Mouse (Mus musculus) frontal cortex, postnatal 14 days (tissue): ENCODE measurements around the gene Clec2g.
"Not testable (repeated sequence)": the region's sequence is repeated elsewhere in the genome, so short reads cannot be mapped to it uniquely, and the experiment has no call there.

Source experiments
- DNase-seq, 2 experiments: peaks; one replicate each; pipeline ENCODE4 v3.0.0; 2022; ENCODE audit warnings: low spot score in 2 of 2

The Clec2g gene

DNA sequence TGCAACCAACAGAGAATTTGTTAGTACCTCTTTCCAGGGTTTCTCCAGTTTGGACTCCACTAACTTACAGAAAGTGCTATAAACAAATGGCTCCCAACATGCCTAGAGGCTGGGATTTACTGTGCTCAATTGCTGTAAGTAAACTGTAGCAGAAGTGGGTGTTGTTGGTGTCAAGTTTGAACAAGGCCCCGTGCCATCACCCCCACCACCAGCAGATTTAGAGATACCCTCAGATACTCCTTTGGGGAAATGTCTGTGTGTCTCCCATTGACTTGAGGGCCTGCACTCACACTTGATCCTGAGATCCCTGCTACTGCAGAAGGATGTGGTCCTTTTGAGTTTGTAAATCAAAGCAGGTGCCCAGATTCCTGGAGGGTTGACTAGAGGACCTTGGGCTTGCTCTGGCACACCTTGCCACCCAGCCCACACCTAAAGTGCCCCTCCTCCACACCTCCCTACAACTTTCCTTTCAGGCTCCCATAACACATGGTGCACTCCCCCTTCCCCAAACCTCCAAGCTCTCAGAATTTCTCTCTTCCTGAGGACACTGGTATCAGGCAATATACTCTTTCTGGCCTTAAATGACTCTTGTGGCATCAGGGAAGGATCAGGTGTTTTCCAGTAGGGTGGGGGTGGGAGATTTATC is 37.3 kb downstream of the Clec2g start:
- no peak for DNase-seq

- DNase-seq = no peak
These were observed 38.0 kb downstream of the Clec2g start for GRCm38 (mm10) chr6:128972156-128972555.

GRCm38 (mm10) chr6:128972687-128973438 is 38.7 kb downstream of the Clec2g start:
- no peak for DNase-seq

DNA sequence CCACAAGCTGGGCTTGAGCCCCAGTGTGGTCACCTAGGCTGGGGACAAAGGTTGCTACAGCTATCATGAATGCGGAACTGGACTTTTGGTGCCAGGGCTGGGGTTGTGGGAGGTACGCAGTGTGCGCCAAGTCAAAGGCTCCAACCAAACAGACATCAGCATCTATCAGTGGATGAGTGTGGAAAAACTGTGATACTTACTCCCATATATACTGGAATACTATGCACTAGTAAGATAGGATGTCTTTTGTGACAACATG is 39.2 kb downstream of the Clec2g start:
- no peak for DNase-seq

- DNase-seq = not testable (repeated sequence)
These were observed 40.7 kb downstream of the Clec2g start for GRCm38 (mm10) chr6:128974850-128975249.

DNA sequence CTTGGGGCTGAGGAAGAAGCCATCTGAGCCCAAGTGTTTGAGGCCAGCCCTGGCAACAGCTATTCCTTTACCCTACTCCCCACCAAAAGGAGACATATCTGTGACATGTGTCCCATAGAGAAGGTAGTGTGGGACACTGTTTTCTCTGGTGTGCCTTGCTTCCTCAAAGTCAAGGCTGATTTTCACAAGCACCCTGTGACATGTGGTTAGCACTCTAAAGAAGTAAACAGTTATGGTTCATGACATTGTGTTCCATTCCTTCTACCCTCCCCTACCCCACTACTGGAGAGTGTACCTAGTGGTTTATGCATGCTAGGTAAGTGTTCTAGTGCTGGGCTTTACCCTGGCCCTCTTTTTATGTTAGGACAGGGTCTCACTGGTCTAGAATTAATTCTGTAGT is 42.0 kb downstream of the Clec2g start:
- DNase-seq = no peak

DNA sequence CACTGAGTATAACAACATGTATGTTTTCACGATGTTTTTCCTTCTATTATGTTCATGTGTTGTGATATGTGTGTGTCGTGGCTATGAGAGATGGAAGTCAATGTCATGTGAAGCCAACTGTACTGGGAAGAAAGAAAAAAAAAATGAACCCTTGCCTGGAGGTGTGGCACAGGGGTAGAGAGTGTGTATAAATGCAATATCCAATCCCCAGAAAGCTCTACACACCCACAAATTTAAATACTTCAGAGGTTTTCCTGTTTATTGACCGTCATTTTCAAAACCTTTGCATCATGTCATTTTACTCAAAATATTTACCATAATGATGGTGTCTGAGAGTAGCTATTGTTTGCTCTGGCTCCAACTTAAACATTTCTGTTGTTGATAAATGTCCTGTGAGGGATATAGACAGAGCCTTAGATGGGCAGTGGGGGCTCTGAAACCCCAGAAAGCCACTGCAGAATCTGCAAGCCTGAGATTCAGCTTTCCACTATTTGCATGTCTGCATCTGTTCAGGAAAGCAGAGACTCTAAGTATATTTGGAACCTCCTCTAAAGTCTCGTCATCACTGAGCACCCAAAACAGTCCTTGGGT is 47.9 kb downstream of the Clec2g start:
- not testable (repeated sequence) for DNase-seq

DNA sequence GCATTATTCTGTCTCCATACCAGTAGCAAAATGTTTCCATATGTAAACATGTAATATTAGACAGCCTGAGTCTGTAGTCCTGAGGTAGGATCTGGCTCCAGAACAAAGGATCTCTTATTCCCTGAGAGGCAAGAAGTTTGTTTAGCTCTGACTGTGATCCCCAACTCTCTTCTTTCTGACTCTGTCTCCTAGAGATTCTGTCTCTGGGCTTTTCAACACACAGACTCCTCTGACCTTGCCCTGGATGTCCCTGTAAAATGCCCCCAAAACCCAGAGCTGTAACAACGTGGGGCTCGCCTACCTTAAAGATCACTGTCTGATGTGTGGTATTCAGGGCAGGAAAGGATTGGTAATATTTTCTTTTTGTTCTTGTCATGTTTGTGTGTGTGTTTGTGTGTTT is 58.2 kb downstream of the Clec2g start:
- no peak for DNase-seq

GRCm38 (mm10) chr6:128992753-128993152 is 58.6 kb downstream of the Clec2g start:
- DNase-seq = no peak

DNA sequence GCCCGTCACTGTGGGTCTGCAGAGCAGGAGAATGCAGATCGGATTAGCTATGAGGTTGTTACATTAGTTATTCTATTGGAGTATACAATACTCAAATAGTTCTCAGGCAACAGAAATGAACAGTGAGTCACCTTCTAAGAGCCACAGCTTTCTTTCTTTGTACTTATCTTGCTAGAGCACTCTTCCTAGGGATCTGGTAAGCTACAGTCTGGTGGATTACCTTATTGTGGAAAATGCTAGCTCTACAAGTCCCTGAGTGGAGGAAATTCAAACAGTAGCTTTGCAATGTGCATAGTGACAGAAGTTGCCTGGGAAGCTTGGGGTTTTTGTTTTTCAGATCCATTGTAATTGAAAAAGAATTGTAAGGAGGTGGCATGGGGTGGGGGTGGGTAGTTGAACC is 59.0 kb downstream of the Clec2g start:
- DNase-seq = no peak

GRCm38 (mm10) chr6:128994336-128994735 is 60.2 kb downstream of the Clec2g start:
- DNase-seq = no peak

DNA sequence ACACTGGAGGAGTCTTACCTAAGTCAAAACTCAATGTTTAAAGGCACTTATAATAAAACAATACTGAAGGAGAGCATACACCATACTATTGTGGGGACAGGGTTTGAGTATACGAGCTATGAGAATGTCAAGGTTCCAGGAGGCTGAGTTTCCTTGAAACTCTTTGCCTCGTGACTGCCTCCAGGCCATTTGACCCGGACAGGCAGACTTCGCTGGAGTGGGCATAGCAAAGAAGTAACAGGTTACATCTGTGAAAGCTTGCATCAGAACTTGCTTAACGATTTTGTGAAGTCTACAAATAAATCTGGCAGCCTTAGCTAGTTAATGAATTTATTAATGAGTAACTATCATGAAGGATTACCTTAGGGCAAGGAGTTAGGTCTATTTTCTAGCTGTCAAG is 60.6 kb downstream of the Clec2g start:
- DNase-seq = no peak

DNA sequence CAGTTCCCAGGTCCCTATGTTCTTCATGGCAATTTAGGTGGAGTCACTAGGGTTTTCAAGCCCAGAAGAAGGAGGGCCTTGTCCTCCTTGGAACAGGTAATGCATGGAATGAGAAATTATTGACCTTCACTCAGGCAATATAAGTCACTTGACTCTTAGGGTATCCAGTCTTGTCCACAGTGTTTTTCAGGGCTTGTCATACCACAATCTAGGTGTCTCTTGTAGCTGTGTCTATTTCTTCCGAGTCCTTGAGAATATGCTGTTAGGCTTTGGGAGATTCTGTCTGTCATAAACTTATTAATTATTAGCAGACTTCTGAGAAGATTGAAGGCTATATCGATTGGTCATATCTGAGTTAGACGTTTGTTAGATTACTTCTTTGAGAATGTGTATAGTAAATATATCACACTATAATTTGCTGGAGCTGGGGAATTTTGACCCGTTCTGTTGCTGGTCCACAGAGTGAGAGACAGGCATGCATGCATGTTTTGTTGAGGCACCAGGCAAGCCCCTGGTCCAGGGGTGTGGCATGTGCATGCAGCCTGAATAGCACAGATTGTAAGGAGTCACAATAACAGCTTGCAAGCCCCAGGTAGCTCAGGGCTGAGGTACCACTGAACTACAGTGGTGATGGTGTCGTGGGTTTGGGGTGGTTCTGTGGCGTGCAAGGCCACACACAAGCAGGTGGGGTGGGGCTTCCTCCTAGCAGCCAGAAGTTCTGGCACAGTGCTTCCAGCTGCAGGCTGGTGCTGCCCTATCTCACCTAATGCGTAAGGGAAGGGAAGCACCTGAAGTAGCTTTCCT is 61.3 kb downstream of the Clec2g start:
- DNase-seq = no peak

DNA sequence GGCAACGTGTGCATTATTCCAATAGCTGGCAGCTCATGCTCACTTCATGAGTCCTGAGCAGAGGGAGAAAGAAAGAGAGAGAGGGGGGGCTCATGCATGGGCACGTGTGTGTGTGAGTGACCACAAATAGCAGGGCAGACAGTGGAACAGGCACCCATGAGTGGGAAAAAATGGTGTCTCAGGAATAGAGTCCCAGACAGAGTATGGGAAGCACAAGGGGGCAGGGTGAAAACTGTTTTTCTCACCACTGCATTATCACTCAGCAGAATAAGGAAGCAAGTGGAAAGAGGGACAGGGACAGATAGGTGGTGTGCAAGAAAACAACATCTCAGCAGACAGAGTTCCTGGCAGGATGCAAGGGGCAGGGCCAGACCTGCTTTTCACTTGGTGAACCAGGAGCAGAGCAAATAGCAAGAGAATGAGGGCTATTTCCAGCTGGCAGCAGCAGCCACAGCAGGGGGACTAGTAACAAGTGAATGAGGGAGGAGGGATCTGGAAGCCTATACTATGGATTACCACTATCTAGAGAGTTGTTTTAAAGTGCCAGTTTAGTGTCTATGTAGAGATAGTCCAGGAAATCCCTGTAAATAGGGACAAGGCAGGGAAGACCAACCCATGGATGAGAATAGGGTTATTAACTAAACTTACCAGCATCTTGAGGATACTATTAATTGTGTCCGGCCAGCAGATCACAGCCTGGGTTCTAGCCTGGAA is 62.0 kb downstream of the Clec2g start:
- DNase-seq = no peak

- DNase-seq = no peak
These were observed 62.7 kb downstream of the Clec2g start for GRCm38 (mm10) chr6:128996768-128997442.

- DNase-seq = no peak
These were observed 67.2 kb downstream of the Clec2g start for GRCm38 (mm10) chr6:129001392-129001791.

DNA sequence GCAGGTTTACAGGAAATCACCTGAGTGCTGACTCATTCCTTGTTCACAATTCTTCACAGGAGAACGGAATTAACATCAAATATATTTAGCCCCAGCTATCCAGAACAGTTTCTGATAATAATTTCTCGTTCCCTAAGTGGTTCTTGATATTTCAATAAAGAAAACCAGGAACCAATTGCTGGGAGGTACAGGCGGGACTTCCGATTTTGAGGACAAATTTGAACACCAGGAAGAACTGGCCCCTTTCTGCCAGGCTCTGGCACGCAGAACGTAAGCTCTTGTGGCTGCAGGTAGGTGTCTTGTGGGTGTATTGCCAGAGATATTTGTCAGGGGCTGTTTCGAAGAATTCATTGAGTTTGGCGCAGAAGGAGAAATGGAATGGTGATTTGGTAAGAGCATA is 74.4 kb downstream of the Clec2g start:
- no peak for DNase-seq

DNA sequence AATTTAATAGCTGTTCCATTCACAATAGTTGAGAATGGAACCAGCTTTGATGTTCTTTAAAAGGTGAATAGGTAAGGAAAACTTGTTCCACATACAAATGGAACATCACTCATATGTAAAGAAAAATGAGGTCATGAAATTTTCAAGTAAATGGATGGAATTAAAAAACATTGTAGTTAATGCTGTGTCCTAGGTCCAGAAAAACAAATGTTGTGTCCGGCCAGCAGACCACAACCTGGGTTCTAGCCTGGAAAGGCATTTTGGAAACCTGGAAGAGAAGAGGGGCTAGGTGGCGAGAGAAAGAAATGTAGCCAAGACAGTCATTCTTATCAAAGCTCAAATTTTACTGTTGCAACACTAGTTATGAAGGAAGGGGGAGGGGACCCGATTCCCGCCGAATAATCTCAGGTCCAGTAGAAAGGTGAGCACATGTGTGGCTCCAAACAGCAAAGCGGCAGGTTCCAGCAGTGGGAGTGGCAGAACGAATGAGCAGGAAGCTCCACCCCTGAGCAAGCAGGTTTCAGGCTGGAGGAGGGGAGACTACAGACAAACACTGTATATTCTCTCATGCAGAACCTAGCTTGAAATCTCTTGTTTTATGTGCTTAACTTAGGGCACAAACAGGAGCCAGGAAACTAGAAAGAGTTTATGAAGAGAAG is 75.8 kb downstream of the Clec2g start:
- DNase-seq = not testable (repeated sequence)

- DNase-seq = no peak
These were observed 76.3 kb downstream of the Clec2g start for GRCm38 (mm10) chr6:129010505-129010873.

DNA sequence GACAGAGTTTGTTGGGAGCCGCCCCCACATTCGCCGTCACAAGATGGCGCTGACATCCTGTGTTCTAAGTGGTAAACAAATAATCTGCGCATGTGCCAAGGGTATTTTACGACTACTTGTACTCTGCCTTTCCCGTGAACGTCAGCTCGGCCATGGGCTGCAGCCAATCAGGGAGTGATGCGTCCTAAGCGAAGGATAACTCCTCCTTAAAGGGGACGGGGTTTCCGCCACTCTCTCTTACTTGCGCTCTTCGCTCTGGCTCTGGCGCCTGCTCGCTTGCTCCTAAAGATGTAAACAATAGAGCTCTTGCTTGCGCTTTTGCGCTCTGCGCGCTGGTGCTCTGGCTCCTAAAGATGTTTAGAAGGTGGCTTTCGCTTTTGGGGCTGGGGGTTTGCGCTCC is 77.8 kb downstream of the Clec2g start:
- DNase-seq = not testable (repeated sequence)

- no peak for DNase-seq
These were observed 78.8 kb downstream of the Clec2g start for GRCm38 (mm10) chr6:129012966-129013365.
